Mouse (Mus musculus) neural tube, embryonic 15.5 days (tissue): ENCODE results near the gene Dck. TPM values are rescaled to one million over a fixed set of nuclear protein-coding genes. Genes with fewer than 3 reads are reported as not detected.

Experiments
- ATAC-seq: fragments of 200-750 bp; cut with Nextera tagmentation; 2 replicates; pipeline ENCODE4 v1.8.0; 2017; ENCODE audit warnings: mild to moderate bottlenecking, moderate TSS enrichment, moderate library complexity; ENCODE audit not compliant: low FRiP score
- H3K27ac ChIP-seq: fragments of 300-500 bp; sonication (generic); replicated peaks from 2 replicates; pipeline ENCODE4 v1.5.1; 2015; ENCODE audit warnings: mild to moderate bottlenecking, inconsistent platforms
- H3K27me3 ChIP-seq: fragments of 300-500 bp; sonication (generic); replicated peaks from 2 replicates; pipeline ENCODE4 v1.6.1; 2015; ENCODE audit warnings: inconsistent platforms
- H3K36me3 ChIP-seq: fragments of 300-500 bp; sonication (generic); 2 replicates; pipeline ENCODE4 v1.6.1; 2015; ENCODE audit warnings: inconsistent platforms
- H3K4me1 ChIP-seq: fragments of 300-500 bp; sonication (generic); 2 replicates; pipeline ENCODE4 v1.6.1; 2015; ENCODE audit warnings: inconsistent platforms
- H3K4me2 ChIP-seq: fragments of 300-500 bp; sonication (generic); 2 replicates; pipeline ENCODE4 v1.6.1; 2015; ENCODE audit warnings: inconsistent platforms, mild to moderate bottlenecking, moderate library complexity
- H3K4me3 ChIP-seq: fragments of 300-500 bp; sonication (generic); replicated peaks from 2 replicates; pipeline ENCODE4 v1.5.1; 2015; ENCODE audit warnings: mild to moderate bottlenecking, inconsistent platforms
- H3K9ac ChIP-seq: fragments of 300-500 bp; sonication (generic); replicated peaks from 2 replicates; pipeline ENCODE4 v1.6.1; 2015; ENCODE audit warnings: mild to moderate bottlenecking, inconsistent platforms
- H3K9me3 ChIP-seq: fragments of 300-500 bp; sonication (generic); replicated peaks from 2 replicates; pipeline ENCODE4 v1.6.1; 2016; ENCODE audit warnings: inconsistent platforms
- WGBS: fragments of 180-500 bp; shearing (Covaris S2); methylation state at CpG from one replicate; pipeline ENCODE4 v1.1.7; 2015; ENCODE audit warnings: mixed read lengths; 5-methylcytosine and 5-hydroxymethylcytosine counted together
- polyA plus RNA-seq: library from polyadenylated mRNA; unstranded; fragments of >200 nt; fragmentation: Nextera tagmentation; extraction: Ambion mirVana; gene quantifications from 2 replicates; pipeline ENCODE4 v1.2.1, GENCODE M21; 2015

Gene Dck
- polyA plus RNA-seq, 1 experiment from 2014 or later = 41.8 TPM

DNA sequence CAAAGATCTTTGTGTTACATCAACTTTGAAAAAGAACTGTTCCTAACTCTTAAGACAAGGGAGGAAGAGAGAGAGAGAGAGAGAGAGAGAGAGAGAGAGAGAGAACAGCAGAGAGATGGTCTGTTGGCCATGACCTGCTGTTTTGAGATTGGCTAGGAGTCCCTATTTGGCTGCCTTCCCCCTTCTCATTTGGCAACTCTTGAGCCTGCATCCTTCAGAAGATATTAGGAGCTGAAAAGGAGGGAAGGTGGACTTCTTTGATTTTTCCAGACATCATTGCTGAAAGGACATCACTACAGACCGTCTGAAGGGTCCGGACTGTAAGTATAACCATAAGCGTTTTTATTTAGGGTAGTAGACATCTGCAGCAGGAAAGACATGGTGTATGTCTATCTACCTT is 28.9 kb downstream of the Dck start:
- Histone ChIP-seq H3K4me1 (0 out of 2 replicates have a peak, but pooled peaks cover 3% of the 10 kb centered on the region), H3K9ac (no peak overlapping the region), H3K4me3 (no peak overlapping the region), H3K9me3 (no peaks in the 10 kb centered on the region), H3K27me3 (no peaks in the 10 kb centered on the region), H3K4me2 (no peak overlapping the region), H3K36me3 (no peaks in the 10 kb centered on the region), H3K27ac (no peak overlapping the region)
- ATAC-seq = no peak
- 95% methylated on average over 3 of the region's 3 CpGs for WGBS

GRCm38 (mm10) chr5:88795910-88796584 is 31.3 kb downstream of the Dck start:
- H3K9me3 ChIP-seq = no peaks in the 10 kb centered on the region
- H3K4me2 ChIP-seq = peak overlapping the region; percentile 22
- H3K27ac ChIP-seq = no peak overlapping the region
- no peak for ATAC-seq
- H3K9ac ChIP-seq = no peak overlapping the region
- no peak overlapping the region for H3K4me3 ChIP-seq
- H3K4me1 ChIP-seq = 0 out of 2 replicates have a peak, but pooled peaks cover 3% of the 10 kb centered on the region
- WGBS = 31% methylated on average over 9 of the region's 9 CpGs
- H3K36me3 ChIP-seq = no peaks in the 10 kb centered on the region
- H3K27me3 ChIP-seq = no peaks in the 10 kb centered on the region

GRCm38 (mm10) chr5:88796588-88796987 is 31.8 kb downstream of the Dck start:
- no peaks in the 10 kb centered on the region for H3K36me3 ChIP-seq
- 47% methylated on average over 11 of the region's 11 CpGs for WGBS
- no peak overlapping the region for H3K4me3 ChIP-seq
- ATAC-seq = no peak
- no peak overlapping the region for H3K27ac ChIP-seq
- H3K4me2 ChIP-seq = peak overlapping the region; percentile 22
- H3K9ac ChIP-seq = 0 out of 2 replicates have a peak overlapping the region, but pooled peaks have one; percentile 32
- no peaks in the 10 kb centered on the region for H3K4me1 ChIP-seq
- H3K9me3 ChIP-seq = no peaks in the 10 kb centered on the region
- no peaks in the 10 kb centered on the region for H3K27me3 ChIP-seq

DNA sequence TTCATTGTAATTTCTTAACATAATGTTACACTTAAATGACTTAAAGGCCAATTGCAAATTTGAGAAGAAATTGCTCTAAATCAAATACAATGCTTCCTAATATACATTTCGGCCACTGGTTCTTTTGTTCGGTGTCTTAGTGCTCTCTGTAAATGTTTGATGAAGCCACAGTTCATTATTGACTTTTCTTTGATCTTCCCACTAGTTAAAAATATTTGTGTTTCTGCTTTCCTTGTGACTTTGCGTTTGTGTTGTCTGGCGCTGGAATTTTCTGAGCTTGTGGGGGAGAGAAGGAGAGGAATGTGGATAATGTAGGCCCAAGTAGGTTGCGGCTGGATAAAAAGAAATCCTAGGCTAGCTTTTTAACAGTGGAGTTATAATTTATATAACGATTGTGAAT is 32.3 kb downstream of the Dck start:
- no peaks in the 10 kb centered on the region for H3K4me1 ChIP-seq
- H3K9me3 ChIP-seq = no peaks in the 10 kb centered on the region
- no peak overlapping the region for H3K4me3 ChIP-seq
- no peak overlapping the region for H3K27ac ChIP-seq
- WGBS = 81% methylated on average over 6 of the region's 6 CpGs
- no peaks in the 10 kb centered on the region for H3K27me3 ChIP-seq
- H3K4me2 ChIP-seq = no peak overlapping the region
- no peak overlapping the region for H3K9ac ChIP-seq
- ATAC-seq = no peak
- H3K36me3 ChIP-seq = no peaks in the 10 kb centered on the region

- no peaks in the 10 kb centered on the region for H3K27me3 ChIP-seq
- no peak overlapping the region for H3K9ac ChIP-seq
- H3K4me2 ChIP-seq = no peak overlapping the region
- H3K4me3 ChIP-seq = no peak overlapping the region
- H3K36me3 ChIP-seq = no peaks in the 10 kb centered on the region
- no peaks in the 10 kb centered on the region for H3K4me1 ChIP-seq
- ATAC-seq = no peak
- WGBS = 87% methylated on average over 4 of the region's 4 CpGs
- H3K9me3 ChIP-seq = no peaks in the 10 kb centered on the region
- no peak overlapping the region for H3K27ac ChIP-seq
Measured at GRCm38 (mm10) chr5:88805616-88806015, 40.8 kb downstream of the Dck start.

- H3K4me3 ChIP-seq = no peak overlapping the region
- 31% methylated on average over 5 of the region's 5 CpGs for WGBS
- no peaks in the 10 kb centered on the region for H3K4me1 ChIP-seq
- H3K9ac ChIP-seq = no peak overlapping the region
- no peaks in the 10 kb centered on the region for H3K27me3 ChIP-seq
- H3K9me3 ChIP-seq = no peaks in the 10 kb centered on the region
- no peak overlapping the region for H3K4me2 ChIP-seq
- no peak overlapping the region for H3K27ac ChIP-seq
- H3K36me3 ChIP-seq = no peaks in the 10 kb centered on the region
- no peak for ATAC-seq
Measured at GRCm38 (mm10) chr5:88806278-88806677, 41.5 kb downstream of the Dck start.

DNA sequence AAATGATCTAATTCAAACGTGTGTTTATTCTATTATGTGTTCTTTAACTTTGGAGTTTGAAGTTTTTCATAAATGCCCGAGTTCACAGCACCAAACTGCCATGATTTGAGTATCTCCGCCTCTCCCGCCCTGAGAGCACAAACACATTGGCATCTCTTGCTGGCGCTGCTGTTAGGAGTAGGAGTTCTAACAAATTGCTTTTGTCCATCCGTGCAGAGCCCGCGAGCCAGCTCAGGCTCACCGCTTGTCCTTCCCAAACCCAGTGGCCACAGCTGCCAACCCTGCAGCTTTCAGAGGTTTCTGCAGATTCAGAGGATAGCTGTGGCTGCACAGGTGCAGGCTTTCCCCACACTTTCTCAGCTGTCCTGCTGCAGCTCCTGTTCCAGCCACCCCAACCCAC is 42.5 kb downstream of the Dck start:
- H3K9ac ChIP-seq = no peak overlapping the region
- H3K4me2 ChIP-seq = 0 out of 2 replicates have a peak overlapping the region, but pooled peaks have one; percentile 3
- H3K27me3 ChIP-seq = no peaks in the 10 kb centered on the region
- no peaks in the 10 kb centered on the region for H3K4me1 ChIP-seq
- no peaks in the 10 kb centered on the region for H3K36me3 ChIP-seq
- H3K9me3 ChIP-seq = no peaks in the 10 kb centered on the region
- H3K4me3 ChIP-seq = no peak overlapping the region
- WGBS = 38% methylated on average over 9 of the region's 9 CpGs
- ATAC-seq = peak; percentile 11; the same call in 1 of the 2 replicates
- H3K27ac ChIP-seq = no peak overlapping the region

- Histone ChIP-seq H3K4me3 (no peak overlapping the region), H3K27ac (no peak overlapping the region), H3K4me2 (no peak overlapping the region), H3K36me3 (no peaks in the 10 kb centered on the region), H3K9ac (no peak overlapping the region), H3K27me3 (no peaks in the 10 kb centered on the region), H3K9me3 (no peaks in the 10 kb centered on the region), H3K4me1 (no peaks in the 10 kb centered on the region)
- WGBS = 90% methylated on average over 2 of the region's 2 CpGs
- no peak for ATAC-seq
Measured at GRCm38 (mm10) chr5:88813188-88813587, 48.4 kb downstream of the Dck start.

- no peak for ATAC-seq
Measured at GRCm38 (mm10) chr5:88814552-88814951, 49.8 kb downstream of the Dck start.

DNA sequence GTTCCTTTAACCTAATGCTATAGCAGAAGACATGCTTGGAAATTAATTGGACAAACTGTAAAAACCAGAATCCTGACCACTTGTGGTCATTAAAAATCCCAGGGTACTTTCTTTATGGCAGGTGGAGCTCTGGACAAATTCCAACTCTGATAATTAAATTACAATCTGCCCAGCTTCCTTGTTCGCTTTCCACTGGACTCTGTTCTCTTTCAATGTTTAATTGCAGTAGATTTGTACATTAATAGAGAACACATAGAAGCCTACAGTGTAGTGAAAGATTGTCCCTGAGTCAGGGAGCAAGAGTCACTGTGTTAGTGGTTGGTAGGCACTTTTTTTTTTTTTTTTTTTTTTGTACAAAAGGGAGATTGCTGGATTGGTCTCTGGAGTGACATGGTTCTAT is 56.7 kb downstream of the Dck start:
- no peak overlapping the region for H3K27ac ChIP-seq
- H3K4me1 ChIP-seq = no peaks in the 10 kb centered on the region
- H3K36me3 ChIP-seq = no peaks in the 10 kb centered on the region
- ATAC-seq = no peak
- no peak overlapping the region for H3K4me3 ChIP-seq
- no peak overlapping the region for H3K4me2 ChIP-seq
- no peaks in the 10 kb centered on the region for H3K9me3 ChIP-seq
- no peak overlapping the region for H3K9ac ChIP-seq
- H3K27me3 ChIP-seq = no peaks in the 10 kb centered on the region
- 52% methylated on average over 1 of the region's 1 CpGs for WGBS

More at GRCm38 (mm10) chr5:88814552-88814951, 49.8 kb downstream of the Dck start:
- H3K4me3 ChIP-seq = no peak overlapping the region
- 79% methylated on average over 4 of the region's 4 CpGs for WGBS
- H3K9me3 ChIP-seq = no peaks in the 10 kb centered on the region
- H3K27ac ChIP-seq = no peak overlapping the region
- no peaks in the 10 kb centered on the region for H3K27me3 ChIP-seq
- no peaks in the 10 kb centered on the region for H3K4me1 ChIP-seq
- H3K4me2 ChIP-seq = no peak overlapping the region
- no peaks in the 10 kb centered on the region for H3K36me3 ChIP-seq
- H3K9ac ChIP-seq = no peak overlapping the region

DNA sequence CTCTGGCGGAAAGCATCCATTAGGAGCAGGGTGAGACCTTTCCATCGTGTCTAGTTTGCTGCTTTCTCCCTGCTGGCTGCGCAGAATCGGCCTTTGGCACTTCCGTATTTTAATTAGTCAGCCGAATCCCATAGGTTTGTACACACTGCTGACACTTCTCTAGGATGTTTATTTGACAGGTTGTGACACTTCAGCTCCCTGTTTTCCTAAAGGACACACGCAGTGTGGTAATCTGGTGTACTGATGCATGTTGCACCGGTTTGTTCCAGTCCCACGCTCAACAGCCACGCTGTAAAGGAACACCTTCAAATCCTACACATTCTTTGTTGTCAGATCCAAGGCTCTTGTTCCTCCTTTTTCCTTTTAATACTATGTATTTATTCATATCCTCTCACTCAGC is 60.0 kb downstream of the Dck start:
- no peaks in the 10 kb centered on the region for H3K27me3 ChIP-seq
- ATAC-seq = no peak
- no peak overlapping the region for H3K4me3 ChIP-seq
- no peak overlapping the region for H3K4me2 ChIP-seq
- H3K36me3 ChIP-seq = no peaks in the 10 kb centered on the region
- no peaks in the 10 kb centered on the region for H3K9me3 ChIP-seq
- WGBS = 89% methylated on average over 10 of the region's 10 CpGs
- H3K9ac ChIP-seq = no peak overlapping the region
- H3K4me1 ChIP-seq = no peaks in the 10 kb centered on the region
- H3K27ac ChIP-seq = no peak overlapping the region

DNA sequence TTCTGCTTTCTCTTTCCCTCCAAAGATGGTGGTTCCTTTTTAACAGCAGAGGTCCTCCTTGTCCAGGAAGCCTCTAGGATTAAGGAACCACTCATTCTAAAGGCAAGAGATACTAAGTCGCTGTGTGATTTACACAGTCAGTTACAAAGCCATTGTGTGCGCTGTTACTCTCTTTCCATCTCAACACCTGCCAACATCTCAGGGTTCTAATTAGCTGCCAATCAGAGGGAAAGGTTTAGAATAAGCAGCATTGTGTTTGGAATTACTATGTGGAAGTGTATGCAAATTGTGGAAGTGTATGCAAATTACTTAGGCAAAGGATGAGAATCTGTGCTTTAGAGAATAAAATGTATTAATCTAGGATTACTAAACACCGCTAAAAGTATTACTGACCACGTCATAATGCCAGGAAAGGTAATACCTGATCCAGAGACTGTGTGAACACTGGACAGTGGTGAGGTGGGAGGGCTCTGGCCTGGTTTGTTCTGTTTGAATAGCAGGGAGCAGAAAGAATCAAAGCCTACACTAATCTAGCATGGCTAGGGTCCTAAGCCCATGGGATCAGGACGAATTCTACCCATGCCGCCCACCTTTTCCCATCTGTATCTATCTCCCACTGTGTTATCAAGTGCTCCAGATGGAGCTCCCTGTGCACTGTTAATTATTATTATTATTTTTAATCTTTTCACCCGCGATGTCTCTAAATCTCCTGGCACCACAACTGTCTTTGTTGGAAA is 65.2 kb downstream of the Dck start:
- ATAC-seq = no peak
- no peak overlapping the region for H3K27ac ChIP-seq
- H3K9me3 ChIP-seq = no peaks in the 10 kb centered on the region
- 81% methylated on average over 8 of the region's 8 CpGs for WGBS
- no peaks in the 10 kb centered on the region for H3K4me1 ChIP-seq
- no peak overlapping the region for H3K9ac ChIP-seq
- H3K4me3 ChIP-seq = no peak overlapping the region
- no peak overlapping the region for H3K4me2 ChIP-seq
- H3K36me3 ChIP-seq = no peaks in the 10 kb centered on the region
- no peaks in the 10 kb centered on the region for H3K27me3 ChIP-seq
